Mouse (Mus musculus): ENCODE measurements around the gene Slc22a7. TPM values are rescaled to one million over a fixed set of nuclear protein-coding genes. Genes with fewer than 3 reads are reported as not detected.

Gene Slc22a7
- not detected for polyA plus RNA-seq (2015; fragmentation: Illumina TruSeq; extraction: RNeasy Lipid Tissue Mini Kit (QIAGEN cat#74804); ENCODE audit: insufficient read depth, low read depth, low replicate concordance)

DNA sequence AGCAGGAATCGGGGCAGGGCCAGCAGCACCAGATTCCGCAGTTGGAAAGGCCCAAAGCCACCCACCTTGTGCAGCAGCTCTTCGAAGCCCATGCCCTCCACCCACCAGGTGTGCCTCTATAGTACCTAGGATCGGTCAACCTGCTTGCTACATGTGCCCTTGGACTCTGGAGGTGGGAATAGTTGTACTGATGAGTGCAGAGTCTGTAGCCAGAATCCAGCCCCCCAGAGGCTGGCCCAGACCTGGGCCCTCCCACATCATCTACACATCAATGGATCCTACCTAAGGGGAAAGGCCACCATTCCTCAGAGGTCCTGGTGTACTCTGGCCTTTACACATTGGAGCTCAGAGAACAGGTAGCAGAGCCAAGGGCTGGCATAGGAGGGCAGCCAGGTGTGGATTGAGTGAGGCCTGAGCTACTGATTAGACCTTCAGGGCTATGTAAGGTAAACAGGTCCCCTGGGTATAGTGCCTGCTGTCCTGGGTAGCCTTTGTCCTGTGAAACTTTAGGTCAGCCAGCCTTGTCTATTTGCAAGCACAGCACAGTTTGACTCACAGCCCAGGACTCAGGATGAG is at the start of gene Slc22a7:
Slc22a7 (minus strand) TSS at position 160 of the 576 bp plus-strand sequence.

DNA sequence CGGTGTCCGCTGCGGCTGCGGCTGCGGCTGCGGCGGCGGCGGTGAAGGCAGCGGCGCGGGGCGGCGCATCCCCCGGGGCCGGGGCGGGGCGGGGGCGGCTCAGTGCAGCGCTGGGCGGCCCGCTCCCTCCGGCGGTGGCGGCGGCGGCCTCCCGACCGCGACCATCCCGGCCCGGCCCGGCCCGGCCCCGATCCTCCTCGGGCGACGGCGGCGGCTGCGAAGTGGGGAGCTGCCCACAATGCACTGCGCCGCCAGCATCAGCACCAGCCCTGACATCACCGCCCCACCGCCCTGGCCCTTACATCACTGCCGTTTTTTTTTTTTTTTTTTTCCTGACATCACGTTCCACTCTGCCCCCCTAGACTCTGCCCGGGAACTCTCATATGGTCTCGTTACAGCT is 49.2 kb upstream of the Slc22a7 start, which contains the start of gene Ttbk1:
Ttbk1 (minus strand) TSS at position 245 of the 400 bp plus-strand sequence.

DNA sequence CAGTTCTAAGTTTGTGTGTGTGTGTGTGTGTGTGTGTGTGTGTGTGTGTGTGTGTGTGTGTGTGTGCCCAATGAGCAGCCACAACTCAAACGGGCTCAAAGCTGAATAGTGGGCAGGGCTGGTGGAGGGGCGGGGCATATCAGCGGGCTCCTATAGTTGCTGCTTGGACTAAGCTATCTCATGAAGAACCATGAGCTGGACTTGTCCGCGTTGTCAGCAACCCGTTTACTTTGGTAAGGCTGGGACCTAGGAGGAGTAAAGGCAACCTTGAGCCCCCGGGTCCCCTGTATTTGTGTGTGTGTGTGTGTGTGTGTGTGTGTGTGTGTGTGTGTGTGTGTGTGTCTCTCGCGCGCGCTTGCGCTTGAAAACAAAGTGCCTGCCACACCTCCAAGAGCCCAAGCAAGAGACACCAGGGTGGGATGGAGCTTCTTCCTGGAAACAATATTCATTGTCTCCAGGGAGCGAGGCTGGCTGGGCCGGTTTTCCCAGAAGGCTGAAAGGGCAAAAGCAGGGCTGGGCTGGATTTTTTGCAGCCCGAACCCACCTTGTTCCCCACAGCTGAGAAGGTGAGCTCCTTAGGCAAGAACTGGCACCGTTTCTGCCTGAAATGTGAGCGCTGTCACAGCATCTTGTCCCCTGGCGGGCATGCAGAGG is 9.4 kb downstream of the Slc22a7 start, which contains the start of gene Crip3:
Crip3 (plus strand) TSS at position 166 of the 654 bp plus-strand sequence.

DNA sequence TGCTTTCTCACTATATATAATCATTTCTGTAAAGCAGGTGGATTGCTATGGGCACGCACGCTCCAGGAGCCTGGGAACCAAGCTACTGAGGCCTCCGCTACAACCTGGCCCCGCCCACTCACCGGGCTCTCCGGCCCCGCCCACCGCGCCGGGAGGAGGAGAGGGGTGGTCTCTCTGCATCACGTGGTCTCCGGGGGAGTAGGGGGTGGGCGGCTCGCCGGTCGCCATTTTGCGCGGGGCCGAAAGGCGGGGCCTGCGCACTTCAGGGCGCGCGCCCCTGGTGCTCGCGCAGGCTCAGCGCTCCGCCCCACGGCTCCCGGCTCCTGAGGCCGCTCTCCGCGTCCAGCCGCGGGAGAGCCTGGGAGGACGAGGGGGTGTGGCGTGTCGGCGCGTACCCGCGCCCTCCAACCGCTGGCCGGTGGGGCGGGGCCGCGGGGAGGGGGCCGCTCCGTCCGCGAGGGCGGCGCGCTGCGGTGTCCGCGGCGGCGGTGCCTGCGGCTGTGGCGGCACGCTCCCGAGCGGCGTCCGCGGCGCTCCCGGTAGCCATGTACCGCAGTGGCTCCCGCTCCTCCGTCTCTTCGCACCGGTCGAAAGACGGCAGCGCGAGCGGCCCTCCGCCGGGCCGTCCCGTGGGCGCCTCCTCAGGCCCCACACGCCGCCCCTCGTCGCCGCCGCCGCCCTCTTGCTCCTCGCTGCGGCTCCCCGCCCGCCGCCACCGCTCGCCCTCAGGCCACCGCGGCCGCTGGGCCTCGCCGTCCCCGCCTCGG is 54.8 kb downstream of the Slc22a7 start, which contains the start of gene Zfp318:
Zfp318 (plus strand) TSS at position 438 of the 767 bp plus-strand sequence.

Other genes with a start within 250 kb of the Slc22a7 start
- 1.7 TPM for gene Polh, start 235.8 kb downstream of the Slc22a7 start, polyA plus RNA-seq (2015; fragmentation: Illumina TruSeq; extraction: RNeasy Lipid Tissue Mini Kit (QIAGEN cat#74804); ENCODE audit: insufficient read depth, low read depth, low replicate concordance)
- 7.0 TPM for gene Xpo5, start 235.7 kb downstream of the Slc22a7 start, polyA plus RNA-seq (2015; fragmentation: Illumina TruSeq; extraction: RNeasy Lipid Tissue Mini Kit (QIAGEN cat#74804); ENCODE audit: insufficient read depth, low read depth, low replicate concordance)
- 10.2 TPM for gene Polr1c, start 190.4 kb downstream of the Slc22a7 start, polyA plus RNA-seq (2015; fragmentation: Illumina TruSeq; extraction: RNeasy Lipid Tissue Mini Kit (QIAGEN cat#74804); ENCODE audit: insufficient read depth, low read depth, low replicate concordance)
- gene Yipf3, start 190.4 kb downstream of the Slc22a7 start, polyA plus RNA-seq (2015; fragmentation: Illumina TruSeq; extraction: RNeasy Lipid Tissue Mini Kit (QIAGEN cat#74804); ENCODE audit: insufficient read depth, low read depth, low replicate concordance) = 50.0 TPM
- gene Lrrc73, start 184.9 kb downstream of the Slc22a7 start, polyA plus RNA-seq (2015; fragmentation: Illumina TruSeq; extraction: RNeasy Lipid Tissue Mini Kit (QIAGEN cat#74804); ENCODE audit: insufficient read depth, low read depth, low replicate concordance) = 3.1 TPM
- gene Tjap1, start 155.4 kb downstream of the Slc22a7 start, polyA plus RNA-seq (2015; fragmentation: Illumina TruSeq; extraction: RNeasy Lipid Tissue Mini Kit (QIAGEN cat#74804); ENCODE audit: insufficient read depth, low read depth, low replicate concordance) = 8.6 TPM
- gene Dlk2, start 141.0 kb downstream of the Slc22a7 start, polyA plus RNA-seq (2015; fragmentation: Illumina TruSeq; extraction: RNeasy Lipid Tissue Mini Kit (QIAGEN cat#74804); ENCODE audit: insufficient read depth, low read depth, low replicate concordance) = not detected
- 6.2 TPM for gene Abcc10, start 110.1 kb downstream of the Slc22a7 start, polyA plus RNA-seq (2015; fragmentation: Illumina TruSeq; extraction: RNeasy Lipid Tissue Mini Kit (QIAGEN cat#74804); ENCODE audit: insufficient read depth, low read depth, low replicate concordance)
- 4.7 TPM for gene Zfp318, start 54.7 kb downstream of the Slc22a7 start, polyA plus RNA-seq (2015; fragmentation: Illumina TruSeq; extraction: RNeasy Lipid Tissue Mini Kit (QIAGEN cat#74804); ENCODE audit: insufficient read depth, low read depth, low replicate concordance)
- 1.3 TPM for gene Crip3, start 9.5 kb downstream of the Slc22a7 start, polyA plus RNA-seq (2015; fragmentation: Illumina TruSeq; extraction: RNeasy Lipid Tissue Mini Kit (QIAGEN cat#74804); ENCODE audit: insufficient read depth, low read depth, low replicate concordance)
- gene Ttbk1, start 49.2 kb upstream of the Slc22a7 start, polyA plus RNA-seq (2015; fragmentation: Illumina TruSeq; extraction: RNeasy Lipid Tissue Mini Kit (QIAGEN cat#74804); ENCODE audit: insufficient read depth, low read depth, low replicate concordance) = not detected
- 1.7 TPM for gene Dnph1, start 58.3 kb upstream of the Slc22a7 start, polyA plus RNA-seq (2015; fragmentation: Illumina TruSeq; extraction: RNeasy Lipid Tissue Mini Kit (QIAGEN cat#74804); ENCODE audit: insufficient read depth, low read depth, low replicate concordance)
- gene Cul9, start 107.9 kb upstream of the Slc22a7 start, polyA plus RNA-seq (2015; fragmentation: Illumina TruSeq; extraction: RNeasy Lipid Tissue Mini Kit (QIAGEN cat#74804); ENCODE audit: insufficient read depth, low read depth, low replicate concordance) = 5.5 TPM
- 9.9 TPM for gene Srf, start 117.7 kb upstream of the Slc22a7 start, polyA plus RNA-seq (2015; fragmentation: Illumina TruSeq; extraction: RNeasy Lipid Tissue Mini Kit (QIAGEN cat#74804); ENCODE audit: insufficient read depth, low read depth, low replicate concordance)
- 5.2 TPM for gene Ptk7, start 191.0 kb upstream of the Slc22a7 start, polyA plus RNA-seq (2015; fragmentation: Illumina TruSeq; extraction: RNeasy Lipid Tissue Mini Kit (QIAGEN cat#74804); ENCODE audit: insufficient read depth, low read depth, low replicate concordance)
- 6.9 TPM for gene Klc4, start 207.6 kb upstream of the Slc22a7 start, polyA plus RNA-seq (2015; fragmentation: Illumina TruSeq; extraction: RNeasy Lipid Tissue Mini Kit (QIAGEN cat#74804); ENCODE audit: insufficient read depth, low read depth, low replicate concordance)
- gene Mrpl2, start 207.8 kb upstream of the Slc22a7 start, polyA plus RNA-seq (2015; fragmentation: Illumina TruSeq; extraction: RNeasy Lipid Tissue Mini Kit (QIAGEN cat#74804); ENCODE audit: insufficient read depth, low read depth, low replicate concordance) = 28.6 TPM
- gene Cul7, start 211.9 kb upstream of the Slc22a7 start, polyA plus RNA-seq (2015; fragmentation: Illumina TruSeq; extraction: RNeasy Lipid Tissue Mini Kit (QIAGEN cat#74804); ENCODE audit: insufficient read depth, low read depth, low replicate concordance) = 12.1 TPM
- gene Rrp36, start 235.9 kb upstream of the Slc22a7 start, polyA plus RNA-seq (2015; fragmentation: Illumina TruSeq; extraction: RNeasy Lipid Tissue Mini Kit (QIAGEN cat#74804); ENCODE audit: insufficient read depth, low read depth, low replicate concordance) = 5.5 TPM
- gene Mea1, start 240.3 kb upstream of the Slc22a7 start, polyA plus RNA-seq (2015; fragmentation: Illumina TruSeq; extraction: RNeasy Lipid Tissue Mini Kit (QIAGEN cat#74804); ENCODE audit: insufficient read depth, low read depth, low replicate concordance) = 20.0 TPM
- 14.0 TPM for gene Klhdc3, start 242.5 kb upstream of the Slc22a7 start, polyA plus RNA-seq (2015; fragmentation: Illumina TruSeq; extraction: RNeasy Lipid Tissue Mini Kit (QIAGEN cat#74804); ENCODE audit: insufficient read depth, low read depth, low replicate concordance)